Mouse (Mus musculus): ENCODE measurements around the gene Ric3. TPM values are rescaled to one million over a fixed set of nuclear protein-coding genes. Genes with fewer than 3 reads are reported as not detected.
"Not testable (repeated sequence)": the region's sequence is repeated elsewhere in the genome, so short reads cannot be mapped to it uniquely, and the experiment has no call there.

The Ric3 gene
- 5.3 and 7.8 TPM in 2 replicates for polyA plus RNA-seq (2012; ENCODE audit: insufficient read depth, insufficient read length, missing spikeins)

- H3K27ac ChIP-seq (replicated peaks; ENCODE audit: low read depth, low read length) = no peak within 1 kb of the TSS
- no peaks in the 10 kb centered on the region; the same call in 1 of the 2 replicates for H3K4me1 ChIP-seq (ENCODE audit: control insufficient read depth, insufficient read depth, insufficient read length, low read length)
Measured at GRCm38 (mm10) chr7:109083113-109083812, at the start of gene Ric3. Gene Ric3 (minus strand): TSS chr7:109083331.

GRCm38 (mm10) chr7:109131565-109131964, 48.4 kb upstream of the Ric3 start:
- H3K4me1 ChIP-seq (ENCODE audit: control insufficient read depth, insufficient read depth, insufficient read length, low read length) = no peaks in the 10 kb centered on the region
- H3K27ac ChIP-seq (replicated peaks; ENCODE audit: low read depth, low read length) = no peak overlapping the region
- no peak overlapping the region for H3K4me3 ChIP-seq (ENCODE audit: insufficient read depth, low read depth, low read length)

More at GRCm38 (mm10) chr7:109083113-109083812, at the start of gene Ric3:
- peak within 1 kb of the TSS; percentile 67 for H3K4me3 ChIP-seq (ENCODE audit: insufficient read depth, low read depth, low read length)

GRCm38 (mm10) chr7:109129946-109130686, 47.0 kb upstream of the Ric3 start:
- no peak overlapping the region for H3K27ac ChIP-seq (replicated peaks; ENCODE audit: low read depth, low read length)
- H3K4me3 ChIP-seq (ENCODE audit: insufficient read depth, low read depth, low read length) = no peak overlapping the region

GRCm38 (mm10) chr7:109129442-109129841, 46.3 kb upstream of the Ric3 start:
- Histone ChIP-seq H3K4me1 (ENCODE audit: control insufficient read depth, insufficient read depth, insufficient read length, low read length) (no peaks in the 10 kb centered on the region), H3K27ac (replicated peaks; ENCODE audit: low read depth, low read length) (no peak overlapping the region), H3K4me3 (ENCODE audit: insufficient read depth, low read depth, low read length) (no peak overlapping the region)

More at GRCm38 (mm10) chr7:109129946-109130686, 47.0 kb upstream of the Ric3 start:
- H3K4me1 ChIP-seq (ENCODE audit: control insufficient read depth, insufficient read depth, insufficient read length, low read length) = no peaks in the 10 kb centered on the region

GRCm38 (mm10) chr7:109115929-109116328, 32.8 kb upstream of the Ric3 start:
- H3K4me1 ChIP-seq (ENCODE audit: control insufficient read depth, insufficient read depth, insufficient read length, low read length) = no peaks in the 10 kb centered on the region
- no peak overlapping the region for H3K27ac ChIP-seq (replicated peaks; ENCODE audit: low read depth, low read length)
- H3K4me3 ChIP-seq (ENCODE audit: insufficient read depth, low read depth, low read length) = no peak overlapping the region

- not testable (repeated sequence) for H3K4me1 ChIP-seq (ENCODE audit: control insufficient read depth, insufficient read depth, insufficient read length, low read length)
Measured at GRCm38 (mm10) chr7:109115488-109115887, 32.4 kb upstream of the Ric3 start.

GRCm38 (mm10) chr7:109114950-109115349, 31.8 kb upstream of the Ric3 start:
- H3K4me3 ChIP-seq (ENCODE audit: insufficient read depth, low read depth, low read length) = no peak overlapping the region
- no peaks in the 10 kb centered on the region for H3K4me1 ChIP-seq (ENCODE audit: control insufficient read depth, insufficient read depth, insufficient read length, low read length)
- H3K27ac ChIP-seq (replicated peaks; ENCODE audit: low read depth, low read length) = no peak overlapping the region

More at GRCm38 (mm10) chr7:109115488-109115887, 32.4 kb upstream of the Ric3 start:
- H3K4me3 ChIP-seq (ENCODE audit: insufficient read depth, low read depth, low read length); H3K27ac ChIP-seq (replicated peaks; ENCODE audit: low read depth, low read length): not testable (repeated sequence)

- no peak overlapping the region for H3K4me3 ChIP-seq (ENCODE audit: insufficient read depth, low read depth, low read length)
- H3K27ac ChIP-seq (replicated peaks; ENCODE audit: low read depth, low read length) = no peak overlapping the region
- no peaks in the 10 kb centered on the region for H3K4me1 ChIP-seq (ENCODE audit: control insufficient read depth, insufficient read depth, insufficient read length, low read length)
Measured at GRCm38 (mm10) chr7:109111000-109111399, 27.9 kb upstream of the Ric3 start.

GRCm38 (mm10) chr7:109104894-109105293, 21.8 kb upstream of the Ric3 start:
- H3K4me3 ChIP-seq (ENCODE audit: insufficient read depth, low read depth, low read length) = no peak overlapping the region
- no peak overlapping the region for H3K27ac ChIP-seq (replicated peaks; ENCODE audit: low read depth, low read length)
- H3K4me1 ChIP-seq (ENCODE audit: control insufficient read depth, insufficient read depth, insufficient read length, low read length) = no peaks in the 10 kb centered on the region

- Histone ChIP-seq H3K4me1 (ENCODE audit: control insufficient read depth, insufficient read depth, insufficient read length, low read length) (no peaks in the 10 kb centered on the region), H3K27ac (replicated peaks; ENCODE audit: low read depth, low read length) (no peak overlapping the region), H3K4me3 (ENCODE audit: insufficient read depth, low read depth, low read length) (no peak overlapping the region)
Measured at GRCm38 (mm10) chr7:109101167-109101566, 18.0 kb upstream of the Ric3 start.

GRCm38 (mm10) chr7:109098145-109099018, 15.3 kb upstream of the Ric3 start:
- Histone ChIP-seq H3K4me3 (ENCODE audit: insufficient read depth, low read depth, low read length) (no peak overlapping the region), H3K27ac (replicated peaks; ENCODE audit: low read depth, low read length) (no peak overlapping the region), H3K4me1 (ENCODE audit: control insufficient read depth, insufficient read depth, insufficient read length, low read length) (no peaks in the 10 kb centered on the region)

- Histone ChIP-seq H3K4me1 (ENCODE audit: control insufficient read depth, insufficient read depth, insufficient read length, low read length) (no peaks in the 10 kb centered on the region), H3K27ac (replicated peaks; ENCODE audit: low read depth, low read length) (no peak overlapping the region)
Measured at GRCm38 (mm10) chr7:109097203-109097602, 14.1 kb upstream of the Ric3 start.

GRCm38 (mm10) chr7:109096618-109097017, 13.5 kb upstream of the Ric3 start:
- no peaks in the 10 kb centered on the region for H3K4me1 ChIP-seq (ENCODE audit: control insufficient read depth, insufficient read depth, insufficient read length, low read length)
- H3K27ac ChIP-seq (replicated peaks; ENCODE audit: low read depth, low read length) = no peak overlapping the region
- no peak overlapping the region for H3K4me3 ChIP-seq (ENCODE audit: insufficient read depth, low read depth, low read length)

More at GRCm38 (mm10) chr7:109097203-109097602, 14.1 kb upstream of the Ric3 start:
- no peak overlapping the region for H3K4me3 ChIP-seq (ENCODE audit: insufficient read depth, low read depth, low read length)

GRCm38 (mm10) chr7:109094294-109094693, 11.2 kb upstream of the Ric3 start:
- Histone ChIP-seq H3K4me3 (ENCODE audit: insufficient read depth, low read depth, low read length) (no peak overlapping the region), H3K27ac (replicated peaks; ENCODE audit: low read depth, low read length) (no peak overlapping the region), H3K4me1 (ENCODE audit: control insufficient read depth, insufficient read depth, insufficient read length, low read length) (no peaks in the 10 kb centered on the region)

- not testable (repeated sequence) for H3K4me3 ChIP-seq (ENCODE audit: insufficient read depth, low read depth, low read length); H3K27ac ChIP-seq (replicated peaks; ENCODE audit: low read depth, low read length); H3K4me1 ChIP-seq (ENCODE audit: control insufficient read depth, insufficient read depth, insufficient read length, low read length)
Measured at GRCm38 (mm10) chr7:109091316-109091715, 8.2 kb upstream of the Ric3 start.
